Mouse (Mus musculus): ENCODE results near the gene Pde1c. TPM values are rescaled to one million over a fixed set of nuclear protein-coding genes. Genes with fewer than 3 reads are reported as not detected.

Gene Pde1c
- polyA plus RNA-seq, 1 experiment = 0.06 TPM

- no peak for DNase-seq (ENCODE audit: low spot score)
These were observed 237.5 kb downstream of the Pde1c start for GRCm38 (mm10) chr6:56331432-56331831.

- no peak for DNase-seq (ENCODE audit: low spot score)
These were observed 240.8 kb downstream of the Pde1c start for GRCm38 (mm10) chr6:56328103-56328502.

- no peak for DNase-seq (ENCODE audit: low spot score)
These were observed 246.1 kb downstream of the Pde1c start for GRCm38 (mm10) chr6:56322799-56323198.

GRCm38 (mm10) chr6:56310318-56310717 is 258.6 kb downstream of the Pde1c start:
- DNase-seq (ENCODE audit: low spot score) = no peak

- DNase-seq (ENCODE audit: low spot score) = no peak
These were observed 262.8 kb downstream of the Pde1c start for GRCm38 (mm10) chr6:56306066-56306465.

GRCm38 (mm10) chr6:56292176-56292575 is 276.7 kb downstream of the Pde1c start:
- DNase-seq (ENCODE audit: low spot score) = no peak

- no peak for DNase-seq (ENCODE audit: low spot score)
These were observed 279.6 kb downstream of the Pde1c start for GRCm38 (mm10) chr6:56289307-56289706.

- DNase-seq (ENCODE audit: low spot score) = no peak
These were observed 284.1 kb downstream of the Pde1c start for GRCm38 (mm10) chr6:56284821-56285220.

GRCm38 (mm10) chr6:56275461-56275860 is 293.4 kb downstream of the Pde1c start:
- no peak for DNase-seq (ENCODE audit: low spot score)

- no peak for DNase-seq (ENCODE audit: low spot score)
These were observed 297.2 kb downstream of the Pde1c start for GRCm38 (mm10) chr6:56271741-56272140.

GRCm38 (mm10) chr6:56264509-56264908 is 304.4 kb downstream of the Pde1c start:
- DNase-seq (ENCODE audit: low spot score) = no peak

GRCm38 (mm10) chr6:56260118-56260517 is 308.8 kb downstream of the Pde1c start:
- no peak for DNase-seq (ENCODE audit: low spot score)

- DNase-seq (ENCODE audit: low spot score) = no peak
These were observed 311.2 kb downstream of the Pde1c start for GRCm38 (mm10) chr6:56257555-56258297.

GRCm38 (mm10) chr6:56250091-56250490 is 318.8 kb downstream of the Pde1c start:
- no peak for DNase-seq (ENCODE audit: low spot score)

- DNase-seq (ENCODE audit: low spot score) = no peak
These were observed 377.3 kb downstream of the Pde1c start for GRCm38 (mm10) chr6:56191426-56192140.

GRCm38 (mm10) chr6:56176485-56176884 is 392.4 kb downstream of the Pde1c start:
- DNase-seq (ENCODE audit: low spot score) = no peak

GRCm38 (mm10) chr6:56172172-56172571 is 396.7 kb downstream of the Pde1c start:
- no peak for DNase-seq (ENCODE audit: low spot score)

- DNase-seq (ENCODE audit: low spot score) = no peak
These were observed 400.2 kb downstream of the Pde1c start for GRCm38 (mm10) chr6:56168736-56169135.

- no peak for DNase-seq (ENCODE audit: low spot score)
These were observed 410.7 kb downstream of the Pde1c start for GRCm38 (mm10) chr6:56158217-56158616.

GRCm38 (mm10) chr6:56156836-56157235 is 412.1 kb downstream of the Pde1c start:
- no peak for DNase-seq (ENCODE audit: low spot score)

- DNase-seq (ENCODE audit: low spot score) = no peak
These were observed 438.3 kb downstream of the Pde1c start for GRCm38 (mm10) chr6:56130493-56131159.

GRCm38 (mm10) chr6:56099520-56100101 is 469.3 kb downstream of the Pde1c start:
- no peak for DNase-seq (ENCODE audit: low spot score)

Data from urinary bladder, adult 2 months (tissue).